Mouse (Mus musculus) left cerebral cortex, adult 8-10 months (tissue): ENCODE data around the gene Zfp865. TPM values are rescaled to one million over a fixed set of nuclear protein-coding genes. Genes with fewer than 3 reads are reported as not detected.

Experiments
- DNase-seq, 2 experiments: peaks; one replicate each; pipeline ENCODE4 v3.0.0; 2022; ENCODE audit warnings: low spot score in 2 of 2
- total RNA-seq, 4 experiments: library from RNA; stranded (reverse); gene quantifications; 2 replicates each; pipeline ENCODE4 v1.2.4; 2022

Gene Zfp865
- total RNA-seq, 4 experiments from 2014 or later = 33.5 to 38.8 (median 35.8) TPM

- peak; percentile 91 to 95 for DNase-seq
Measured at GRCm38 (mm10) chr7:5080010-5080751, 60.0 kb downstream of the Zfp865 start, which contains the start of gene Epn1. Gene Epn1, plus strand, starts transcription at chr7:5080235.

- no peak for DNase-seq
Measured at GRCm38 (mm10) chr7:5080815-5081214, 60.6 kb downstream of the Zfp865 start.

- no peak for DNase-seq
Measured at GRCm38 (mm10) chr7:5081241-5081640, 61.1 kb downstream of the Zfp865 start.

DNA sequence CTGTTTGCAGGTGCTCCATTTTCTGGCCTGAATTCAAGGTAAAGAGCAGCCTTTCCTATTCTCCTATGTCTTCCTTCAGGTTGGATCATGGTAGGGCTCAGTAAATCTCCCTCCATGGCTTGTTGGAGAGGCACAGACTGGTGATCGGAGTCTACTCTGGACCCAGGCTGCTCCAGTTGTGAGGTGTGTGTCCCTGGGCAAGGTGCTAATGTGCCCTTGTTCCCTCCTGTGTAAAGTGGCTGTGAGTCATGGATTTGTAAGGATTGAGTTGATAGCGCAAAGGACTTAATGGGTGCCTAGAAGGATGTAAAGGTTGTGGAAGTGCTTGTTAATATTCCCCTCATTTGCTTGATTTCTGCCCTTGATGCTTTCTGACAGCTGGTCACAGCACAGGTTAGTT, 61.8 kb downstream of the Zfp865 start:
- no peak for DNase-seq

- DNase-seq = no peak
Measured at GRCm38 (mm10) chr7:5083325-5084105, 63.3 kb downstream of the Zfp865 start.

GRCm38 (mm10) chr7:5085512-5085911, 65.3 kb downstream of the Zfp865 start:
- DNase-seq = no peak

Other genes starting within 250 kb of the Zfp865 start
- not detected for gene Fam71e2, start 249.1 kb upstream of the Zfp865 start, total RNA-seq
- gene Il11, start 237.5 kb upstream of the Zfp865 start, total RNA-seq = under 1 TPM; 0.26 to 0.70 (median 0.39) TPM
- gene Tmem190, start 237.4 kb upstream of the Zfp865 start, total RNA-seq = not detected
- gene Tmem238, start 230.7 kb upstream of the Zfp865 start, total RNA-seq = 1 to 10 TPM; 3.0 to 4.2 (median 3.1) TPM
- gene Rpl28, start 227.5 kb upstream of the Zfp865 start, total RNA-seq = 100 to 1,000 TPM; 329 to 537 (median 413) TPM
- gene Ube2s, start 207.8 kb upstream of the Zfp865 start, total RNA-seq = 100 to 1,000 TPM; 103 to 130 (median 112) TPM
- gene Shisa7, start 175.7 kb upstream of the Zfp865 start, total RNA-seq = 100 to 1,000 TPM; 105 to 117 (median 110) TPM
- 1 to 10 TPM; 8.3 to 10.0 (median 9.1) TPM for gene Isoc2b, start 150.1 kb upstream of the Zfp865 start, total RNA-seq
- 10 to 100 TPM; 16.1 to 17.7 (median 17.1) TPM for gene Isoc2a, start 143.2 kb upstream of the Zfp865 start, total RNA-seq
- under 1 TPM in 3 of 4 experiments, not detected in 1; 0.48 to 0.65 (median 0.51) TPM for gene Gm36210, start 113.9 kb upstream of the Zfp865 start, total RNA-seq
- 10 to 100 TPM; 14.7 to 16.8 (median 15.5) TPM for gene Zfp628, start 105.2 kb upstream of the Zfp865 start, total RNA-seq
- 100 to 1,000 TPM in 1 of 4 experiments, 10 to 100 TPM in 3; 94.7 to 100 (median 95.8) TPM for gene Nat14, start 98.3 kb upstream of the Zfp865 start, total RNA-seq
- gene Ssc5d, start 94.6 kb upstream of the Zfp865 start, total RNA-seq = 1 to 10 TPM; 2.1 to 3.5 (median 2.6) TPM
- gene Sbk2, start 56.0 kb upstream of the Zfp865 start, total RNA-seq = under 1 TPM; 0.16 to 0.68 (median 0.26) TPM
- 1 to 10 TPM in 3 of 4 experiments, under 1 TPM in 1; 0.88 to 1.3 (median 1.1) TPM for gene Sbk3, start 49.2 kb upstream of the Zfp865 start, total RNA-seq
- gene Zfp579, start 24.2 kb upstream of the Zfp865 start, total RNA-seq = 10 to 100 TPM; 23.3 to 31.7 (median 25.0) TPM
- gene Zfp524, start 6.0 kb upstream of the Zfp865 start, total RNA-seq = 1 to 10 TPM; 6.3 to 7.8 (median 6.5) TPM
- 10 to 100 TPM; 21.3 to 23.5 (median 23.2) TPM for gene Fiz1, start 5.7 kb upstream of the Zfp865 start, total RNA-seq
- not detected for gene Gm44973, start 4.9 kb upstream of the Zfp865 start, total RNA-seq
- 10 to 100 TPM; 55.7 to 63.0 (median 59.8) TPM for gene Ccdc106, start 177 bp downstream of the Zfp865 start, total RNA-seq
- 1 to 10 TPM in 1 of 4 experiments, not detected in 3; 1.5 TPM for gene 4632433K11Rik, start 13.7 kb downstream of the Zfp865 start, total RNA-seq
- gene Zfp784, start 18.1 kb downstream of the Zfp865 start, total RNA-seq = 1 to 10 TPM; 5.4 to 6.0 (median 5.7) TPM
- gene Zfp580, start 31.2 kb downstream of the Zfp865 start, total RNA-seq = 10 to 100 TPM; 25.2 to 31.7 (median 27.2) TPM
- 100 to 1,000 TPM; 159 to 182 (median 174) TPM for gene U2af2, start 41.8 kb downstream of the Zfp865 start, total RNA-seq
- gene Epn1, start 59.9 kb downstream of the Zfp865 start, total RNA-seq = 100 to 1,000 TPM; 395 to 439 (median 410) TPM
- not detected for gene Rfpl4, start 96.6 kb downstream of the Zfp865 start, total RNA-seq
- gene Rasl2-9, start 105.6 kb downstream of the Zfp865 start, total RNA-seq = under 1 TPM in 3 of 4 experiments, not detected in 1; 0.34 to 0.51 (median 0.36) TPM
- not detected for gene Vmn1r55, start 129.3 kb downstream of the Zfp865 start, total RNA-seq
- gene Vmn1r56, start 176.4 kb downstream of the Zfp865 start, total RNA-seq = not detected
- gene Vmn1r57, start 198.1 kb downstream of the Zfp865 start, total RNA-seq = not detected